Mouse (Mus musculus) ES-E14 (cell line): Measurements from ENCODE around the gene Olfr697. TPM values are rescaled to one million over a fixed set of nuclear protein-coding genes. Genes with fewer than 3 reads are reported as not detected.
"Not testable (repeated sequence)": the region's sequence is repeated elsewhere in the genome, so short reads cannot be mapped to it uniquely, and the experiment has no call there.

Experiments
- DNase-seq: peaks from one replicate; pipeline ENCODE4 v3.0.0-alpha.2; 2013; ENCODE audit warnings: low read depth, low spot score
- H3K27ac ChIP-seq: 2 replicates; pipeline ENCODE4 v1.5.1; 2012; ENCODE audit warnings: low read depth, mild to moderate bottlenecking, low read length, moderate library complexity, mixed read lengths; ENCODE audit not compliant: poor library complexity, insufficient read depth, severe bottlenecking
- H3K36me3 ChIP-seq: 2 replicates; pipeline ENCODE4 v1.6.1; 2012; ENCODE audit warnings: mild to moderate bottlenecking, low read length, moderate library complexity, mixed read lengths; ENCODE audit not compliant: control insufficient read depth, poor library complexity, insufficient read depth, severe bottlenecking
- H3K4me1 ChIP-seq, 2 experiments: fragments of 150-350 bp in 1 of 2; sonication (generic) in 1 of 2; 2 replicates each; pipeline ENCODE4 v1.6.1; 2012; ENCODE audit warnings: low read length in 2 of 2, mild to moderate bottlenecking in 1 of 2, mixed read lengths in 1 of 2; ENCODE audit not compliant: control insufficient read depth in 2 of 2, insufficient read depth in 2 of 2, poor library complexity in 1 of 2
- H3K4me3 ChIP-seq, 2 experiments: fragments of 150-350 bp in 1 of 2; sonication (generic) in 1 of 2; 2 replicates each; pipeline ENCODE4 v1.5.1; 2012; ENCODE audit warnings: low read length in 2 of 2, low read depth in 1 of 2, mild to moderate bottlenecking in 1 of 2, mixed read lengths in 1 of 2; ENCODE audit not compliant: insufficient read depth in 1 of 2, poor library complexity in 1 of 2, severe bottlenecking in 1 of 2
- H3K9ac ChIP-seq: 2 replicates; pipeline ENCODE4 v1.6.1; 2012; ENCODE audit warnings: low read depth, mild to moderate bottlenecking, low read length, mixed read lengths; ENCODE audit not compliant: poor library complexity, insufficient read depth, severe bottlenecking
- H3K9me3 ChIP-seq: fragments of 150-350 bp; sonication (generic); 2 replicates; pipeline ENCODE4 v1.6.1; 2012; ENCODE audit warnings: low read depth, mild to moderate bottlenecking, low read length; ENCODE audit not compliant: control insufficient read depth, insufficient read depth
- CHD2 ChIP-seq: IDR thresholded peaks from 2 replicates; pipeline ENCODE4 v1.6.1; 2014; ENCODE audit warnings: mild to moderate bottlenecking, low read depth, low read length, inconsistent platforms
- HCFC1 ChIP-seq: IDR thresholded peaks from 2 replicates; pipeline ENCODE4 v1.6.1; 2012; ENCODE audit warnings: low read length, inconsistent platforms, borderline replicate concordance; ENCODE audit not compliant: insufficient read depth
- MAFK ChIP-seq: IDR thresholded peaks from 2 replicates; pipeline ENCODE4 v1.6.1; 2014; ENCODE audit warnings: mild to moderate bottlenecking, low read depth, low read length, inconsistent platforms; ENCODE audit not compliant: insufficient read depth
- ZC3H11A ChIP-seq: IDR thresholded peaks from 2 replicates; pipeline ENCODE4 v1.6.1; 2012; ENCODE audit warnings: low read depth, mild to moderate bottlenecking, inconsistent platforms, low read length, borderline replicate concordance
- ZNF384 ChIP-seq: IDR thresholded peaks from 2 replicates; pipeline ENCODE4 v1.6.1; 2012; ENCODE audit warnings: low read depth, low read length, inconsistent platforms
- in situ Hi-C, 2 experiments: fragments of 600-800 bp; cut with MboI; formaldehyde crosslinking; loops; one replicate each; pipeline ENCODE4 v1.15.1; 2025; ENCODE audit warnings: low sequenced_read_pairs in 2 of 2, inconsistent platforms in 1 of 2; ENCODE audit not compliant: unreplicated experiment in 2 of 2
- total RNA-seq: library from RNA; depleted of rRNA; stranded (reverse); fragments of 300-350 nt; gene quantifications from 2 replicates; pipeline ENCODE4 v1.2.3, GENCODE M21; 2012; rRNA removed

The Olfr697 gene
- total RNA-seq, 1 experiment, result not detected

- Histone ChIP-seq H3K4me1 (no peaks in the 10 kb centered on the region), H3K9ac (no peak overlapping the region), H3K9me3 (no peaks in the 10 kb centered on the region), H3K36me3 (no peaks in the 10 kb centered on the region), H3K4me3 (no peak overlapping the region), H3K27ac (no peak overlapping the region)
- TF ChIP-seq ZNF384, result no peak
- no peak for TF ChIP-seq MAFK
- TF ChIP-seq HCFC1, result no peak
- TF ChIP-seq CHD2, result no peak
- in situ Hi-C loops, result no loop called here
- no peak for DNase-seq
Measured at GRCm38 (mm10) chr7:106711463-106711862, 30.8 kb downstream of the Olfr697 start.

GRCm38 (mm10) chr7:106707705-106708104 lies 34.5 kb downstream of the Olfr697 start:
- in situ Hi-C loops, H3K9ac ChIP-seq, DNase-seq, H3K4me3 ChIP-seq, H3K9me3 ChIP-seq, H3K36me3 ChIP-seq, H3K4me1 ChIP-seq, H3K27ac ChIP-seq: not testable (repeated sequence)

GRCm38 (mm10) chr7:106696891-106697290 lies 45.4 kb downstream of the Olfr697 start:
- no peaks in the 10 kb centered on the region for H3K4me1 ChIP-seq
- H3K27ac ChIP-seq, result no peak overlapping the region
- in situ Hi-C loops, result loop anchor here in 1 of 2 experiments (25.0 kb wide), 1 partner anchor 90 kb away; the partner anchor contains the start of gene Olfr699
- DNase-seq, result no peak
- H3K36me3 ChIP-seq, result no peaks in the 10 kb centered on the region
- H3K9ac ChIP-seq, result no peak overlapping the region
- TF ChIP-seq ZNF384, result no peak
- no peak for TF ChIP-seq CHD2
- TF ChIP-seq MAFK, result no peak
- no peaks in the 10 kb centered on the region for H3K9me3 ChIP-seq
- no peak overlapping the region for H3K4me3 ChIP-seq

- DNase-seq, result no peak
- Histone ChIP-seq H3K27ac (no peak overlapping the region), H3K9me3 (no peaks in the 10 kb centered on the region), H3K9ac (no peak overlapping the region), H3K36me3 (no peaks in the 10 kb centered on the region), H3K4me1 (no peaks in the 10 kb centered on the region), H3K4me3 (no peak overlapping the region)
- no peak for TF ChIP-seq MAFK
- TF ChIP-seq ZNF384, result no peak
- TF ChIP-seq ZC3H11A, result no peak
- TF ChIP-seq HCFC1, result no peak
- no peak for TF ChIP-seq CHD2
- in situ Hi-C loops, result loop anchor here in 1 of 2 experiments (25.0 kb wide), 1 partner anchor 94 kb away; the partner anchor contains the start of gene Olfr699
Measured at GRCm38 (mm10) chr7:106692976-106693375, 49.3 kb downstream of the Olfr697 start.

GRCm38 (mm10) chr7:106691714-106692113 lies 50.5 kb downstream of the Olfr697 start, which contains the start of gene Olfr694:
Gene Olfr694, minus strand, starts transcription at chr7:106691814.
- TF ChIP-seq CHD2 (no peak), ZNF384 (no peak), MAFK (no peak), ZC3H11A (no peak), HCFC1 (no peak)
- Histone ChIP-seq H3K27ac (no peak within 1 kb of the TSS), H3K4me3 (no peak within 1 kb of the TSS), H3K9me3 (no peaks in the 10 kb centered on the region), H3K9ac (no peak within 1 kb of the TSS), H3K4me1 (no peaks in the 10 kb centered on the region), H3K36me3 (no peaks in the 10 kb centered on the region)
- in situ Hi-C loops, result loop anchor here in 1 of 2 experiments (25.0 kb wide), 1 partner anchor 96 kb away; the partner anchor contains the start of gene Olfr699
- DNase-seq, result no peak

Other genes starting within 250 kb of the Olfr697 start
- gene Olfr693, start 61.9 kb downstream of the Olfr697 start, total RNA-seq, result not detected in 2 replicates
- gene Olfr694, start 50.6 kb downstream of the Olfr697 start, total RNA-seq, result not detected in 2 replicates
- gene Olfr695, start 26.0 kb downstream of the Olfr697 start, total RNA-seq, result not detected in 2 replicates
- not detected in 2 replicates for gene Olfr698, start 13.0 kb upstream of the Olfr697 start, total RNA-seq
- gene Olfr699, start 50.8 kb upstream of the Olfr697 start, total RNA-seq, result 0.42 and 0.49 TPM in 2 replicates
- gene Olfr700, start 66.4 kb upstream of the Olfr697 start, total RNA-seq, result not detected in 2 replicates
- gene Olfr701, start 71.7 kb upstream of the Olfr697 start, total RNA-seq, result 0.31 TPM in 1 of 2 replicates, not detected in the other
- gene Olfr702, start 91.5 kb upstream of the Olfr697 start, total RNA-seq, result not detected in 2 replicates
- not detected in 2 replicates for gene Olfr703, start 100.9 kb upstream of the Olfr697 start, total RNA-seq
- gene Olfr704, start 120.7 kb upstream of the Olfr697 start, total RNA-seq, result not detected in 2 replicates
- gene Olfr705, start 134.4 kb upstream of the Olfr697 start, total RNA-seq, result 0.13 and 0.26 TPM in 2 replicates
- gene Olfr706, start 145.7 kb upstream of the Olfr697 start, total RNA-seq, result not detected in 2 replicates
- gene Olfr707, start 158.8 kb upstream of the Olfr697 start, total RNA-seq, result not detected in 2 replicates
- gene Olfr1532-ps1, start 165.6 kb upstream of the Olfr697 start, total RNA-seq, result not detected in 2 replicates
- not detected in 2 replicates for gene Olfr709-ps1, start 189.8 kb upstream of the Olfr697 start, total RNA-seq
- gene Olfr710, start 205.9 kb upstream of the Olfr697 start, total RNA-seq, result not detected in 2 replicates
- gene Olfr6, start 221.5 kb upstream of the Olfr697 start, total RNA-seq, result not detected in 2 replicates
- not detected in 2 replicates for gene Olfr711, start 233.0 kb upstream of the Olfr697 start, total RNA-seq